Mouse (Mus musculus): ENCODE measurements at regions not wholly inside any gene's neighbourhood (a gene's known extent, or its start where the extent isn't known, plus 50 kb on each side); places are given as distances from the start of the nearest gene placed in this dataset.

GRCm38 (mm10) chr7:93424717-93425116 is 345.1 kb downstream of the Fam181b start:
- POLR2A ChIA-PET: no interaction called here
- in situ Hi-C loops (cut with MboI; ENCODE audit: low pct_unique_long_range_greater_than_20kb): no loop called here
- TF ChIP-seq CTCF (IDR thresholded peaks at IDR 0.05): no peak
- H3K27me3 ChIP-seq: no peaks in the 10 kb centered on the region
- no peak for ATAC-seq
- no peak for DNase-seq (ENCODE audit: low read depth, low spot score)
- CTCF ChIA-PET: interaction anchor here (1.0 to 1.3 kb wide), 2 partner anchors 14 to 52 kb away, joined by 3 to 5 read pairs; no protein-coding TSS in a partner anchor

GRCm38 (mm10) chr7:93435034-93435433 is 355.4 kb downstream of the Fam181b start:
- ATAC-seq (no peak), DNase-seq (ENCODE audit: low read depth, low spot score) (no peak)
- POLR2A ChIA-PET: no interaction called here

GRCm38 (mm10) chr7:93454071-93454470 is 374.4 kb downstream of the Fam181b start:
- in situ Hi-C loops (cut with MboI; ENCODE audit: low pct_unique_long_range_greater_than_20kb): no loop called here
- TF ChIP-seq CTCF (IDR thresholded peaks at IDR 0.05): no peak
- ChIA-PET POLR2A (no interaction called here), CTCF (no interaction called here)
- ATAC-seq: no peak
- DNase-seq (ENCODE audit: low read depth, low spot score): no peak
- no peaks in the 10 kb centered on the region for H3K27me3 ChIP-seq

More at GRCm38 (mm10) chr7:93435034-93435433, 355.4 kb downstream of the Fam181b start:
- in situ Hi-C loops (cut with MboI; ENCODE audit: low pct_unique_long_range_greater_than_20kb): no loop called here
- TF ChIP-seq CTCF (IDR thresholded peaks at IDR 0.05): no peak
- CTCF ChIA-PET: no interaction called here
- H3K27me3 ChIP-seq: no peaks in the 10 kb centered on the region

GRCm38 (mm10) chr7:93463377-93463776 is 383.7 kb downstream of the Fam181b start:
- H3K27me3 ChIP-seq: no peaks in the 10 kb centered on the region
- ChIA-PET POLR2A (no interaction called here), CTCF (no interaction called here)
- no peak for TF ChIP-seq CTCF (IDR thresholded peaks at IDR 0.05)
- ATAC-seq (no peak), DNase-seq (ENCODE audit: low read depth, low spot score) (no peak)
- in situ Hi-C loops (cut with MboI; ENCODE audit: low pct_unique_long_range_greater_than_20kb): no loop called here

- ChIA-PET POLR2A (no interaction called here), CTCF (no interaction called here)
- no peak for ATAC-seq
- no peak for TF ChIP-seq CTCF (IDR thresholded peaks at IDR 0.05)
- no peaks in the 10 kb centered on the region for H3K27me3 ChIP-seq
- in situ Hi-C loops (cut with MboI; ENCODE audit: low pct_unique_long_range_greater_than_20kb): no loop called here
- DNase-seq (ENCODE audit: low read depth, low spot score): no peak
These were observed 393.7 kb downstream of the Fam181b start for GRCm38 (mm10) chr7:93473371-93473770.

GRCm38 (mm10) chr7:93510636-93511035 is 431.0 kb downstream of the Fam181b start:
- DNase-seq (ENCODE audit: low read depth, low spot score) (no peak), ATAC-seq (no peak)
- ChIA-PET POLR2A (no interaction called here), CTCF (no interaction called here)
- no peaks in the 10 kb centered on the region for H3K27me3 ChIP-seq
- no peak for TF ChIP-seq CTCF (IDR thresholded peaks at IDR 0.05)
- in situ Hi-C loops (cut with MboI; ENCODE audit: low pct_unique_long_range_greater_than_20kb): no loop called here

GRCm38 (mm10) chr7:93511237-93511636 is 431.6 kb downstream of the Fam181b start:
- DNase-seq (ENCODE audit: low read depth, low spot score): no peak
- no peak for ATAC-seq
- H3K27me3 ChIP-seq: no peaks in the 10 kb centered on the region
- no peak for TF ChIP-seq CTCF (IDR thresholded peaks at IDR 0.05)
- ChIA-PET CTCF (no interaction called here), POLR2A (no interaction called here)
- in situ Hi-C loops (cut with MboI; ENCODE audit: low pct_unique_long_range_greater_than_20kb): no loop called here

GRCm38 (mm10) chr7:93559131-93559530 is 479.5 kb downstream of the Fam181b start:
- no peaks in the 10 kb centered on the region for H3K27me3 ChIP-seq
- no peak for TF ChIP-seq CTCF (IDR thresholded peaks at IDR 0.05)
- no peak for DNase-seq (ENCODE audit: low read depth, low spot score)
- CTCF ChIA-PET: no interaction called here
- POLR2A ChIA-PET: no interaction called here
- in situ Hi-C loops (cut with MboI; ENCODE audit: low pct_unique_long_range_greater_than_20kb): no loop called here
- ATAC-seq: no peak

- in situ Hi-C loops (cut with MboI; ENCODE audit: low pct_unique_long_range_greater_than_20kb): no loop called here
- ATAC-seq (no peak), DNase-seq (ENCODE audit: low read depth, low spot score) (no peak)
- TF ChIP-seq CTCF (IDR thresholded peaks at IDR 0.05): no peak
- H3K27me3 ChIP-seq: no peaks in the 10 kb centered on the region
- POLR2A ChIA-PET: no interaction called here
- CTCF ChIA-PET: no interaction called here
These were observed 497.9 kb downstream of the Fam181b start for GRCm38 (mm10) chr7:93577523-93577922.

GRCm38 (mm10) chr7:93587121-93587520 is 507.5 kb downstream of the Fam181b start:
- in situ Hi-C loops (cut with MboI; ENCODE audit: low pct_unique_long_range_greater_than_20kb): no loop called here
- no peak for ATAC-seq
- POLR2A ChIA-PET: no interaction called here
- CTCF ChIA-PET: no interaction called here
- DNase-seq (ENCODE audit: low read depth, low spot score): no peak
- no peak for TF ChIP-seq CTCF (IDR thresholded peaks at IDR 0.05)
- no peaks in the 10 kb centered on the region for H3K27me3 ChIP-seq

- TF ChIP-seq CTCF (IDR thresholded peaks at IDR 0.05): no peak
These were observed 508.4 kb downstream of the Fam181b start for GRCm38 (mm10) chr7:93588088-93588487.

More at GRCm38 (mm10) chr7:93588088-93588487, 508.4 kb downstream of the Fam181b start:
- DNase-seq (ENCODE audit: low read depth, low spot score): no peak
- CTCF ChIA-PET: no interaction called here
- no peak for ATAC-seq
- POLR2A ChIA-PET: no interaction called here
- no peaks in the 10 kb centered on the region for H3K27me3 ChIP-seq
- in situ Hi-C loops (cut with MboI; ENCODE audit: low pct_unique_long_range_greater_than_20kb): no loop called here

All from Patski (cell line).